8 mouse cellular contexts compared by ENCODE assay signal in the genomic region with DNA sequence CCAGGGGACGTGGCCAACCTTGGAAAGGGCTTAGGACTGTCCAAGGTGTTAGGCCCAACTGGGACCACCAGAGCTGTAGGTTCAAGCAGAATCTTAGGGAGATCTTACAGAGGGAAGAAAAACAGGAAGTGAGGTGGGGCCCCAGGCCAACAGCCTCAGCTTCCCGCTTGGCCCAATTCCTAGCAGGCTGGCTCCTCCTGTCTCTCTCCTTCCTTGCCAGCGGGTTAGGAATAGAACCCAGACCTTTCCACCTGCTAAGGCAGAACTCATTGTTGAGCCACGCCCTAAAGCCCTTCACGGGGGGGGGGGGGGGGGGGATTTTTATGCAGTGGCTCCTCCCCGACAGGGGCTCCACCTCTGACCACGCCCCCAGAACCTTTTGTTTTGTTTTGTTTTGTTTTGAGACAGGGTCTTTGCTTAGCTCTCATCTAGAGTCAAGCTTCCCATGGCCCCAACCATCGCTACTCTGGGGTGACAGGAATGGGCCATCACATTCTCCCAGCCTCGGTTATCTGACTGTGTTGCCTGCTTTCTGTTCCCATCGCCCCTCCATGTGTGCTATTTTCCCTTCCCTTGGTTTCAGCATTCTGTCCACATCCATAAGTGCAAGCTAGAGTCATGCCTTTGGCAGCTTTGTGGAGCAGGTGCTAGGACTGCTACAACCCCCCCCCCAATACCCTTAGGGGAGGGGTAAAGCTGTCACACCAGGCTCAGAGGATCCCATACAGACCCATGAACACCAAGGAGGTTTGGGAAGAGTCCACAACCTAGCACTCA. TPM values are rescaled to one million over a fixed set of nuclear protein-coding genes. Genes with fewer than 3 reads are reported as not detected.
DNase-seq lines count a peak whose midpoint lies in the region; ATAC-seq and TF ChIP-seq lines count a peak whose summit lies in the region.

No protein-coding gene starts in this region.

- DNase-seq in cerebellum, postnatal 10 days: peak; percentile 68 to 72
- DNase-seq in cerebellum, postnatal 4 days (ENCODE audit: low spot score in 2 of 2): no peak
- DNase-seq in forebrain, embryonic 14.5 days (ENCODE audit: low spot score): peak; percentile 57
- peak; percentile 74 to 83 for DNase-seq in kidney, postnatal 25 days
- no peak for DNase-seq in right cerebral cortex, adult 18-20 months
- DNase-seq in spleen, postnatal 36 days (ENCODE audit: low spot score in 2 of 2): no peak

- no peak overlapping the region for H3K4me2 ChIP-seq in forebrain, embryonic 14.5 days (ENCODE audit: low read length)
- H3K4me2 ChIP-seq in midbrain, embryonic 13.5 days (replicated peaks): no peak overlapping the region

- H3K36me3 ChIP-seq in ES-Bruce4 (ENCODE audit: control insufficient read depth, insufficient read depth, low read length, poor library complexity, severe bottlenecking): no peaks in the 10 kb centered on the region
- peaks cover 6% of the 10 kb centered on the region; the same call in 1 of the 2 replicates for H3K36me3 ChIP-seq in forebrain, embryonic 14.5 days (ENCODE audit: control insufficient read depth, insufficient read depth, low read length)
- peaks cover 12% of the 10 kb centered on the region for H3K36me3 ChIP-seq in midbrain, embryonic 13.5 days

- no peak overlapping the region for H3K4me3 ChIP-seq in ES-Bruce4 (ENCODE audit: low read depth, low read length)
- no peak overlapping the region for H3K4me3 ChIP-seq in forebrain, embryonic 14.5 days (ENCODE audit: low read depth, low read length)
- H3K4me3 ChIP-seq in midbrain, embryonic 13.5 days (replicated peaks): no peak overlapping the region

- no peak for ATAC-seq in forebrain, embryonic 14.5 days
- ATAC-seq in midbrain, embryonic 13.5 days: no peak

- no peak overlapping the region for H3K9ac ChIP-seq in ES-Bruce4 (ENCODE audit: low read depth, poor library complexity, severe bottlenecking)
- peak overlapping the region; percentile 2; the same call in 1 of the 2 replicates for H3K9ac ChIP-seq in forebrain, embryonic 14.5 days (ENCODE audit: low read length)
- H3K9ac ChIP-seq in midbrain, embryonic 13.5 days (replicated peaks): peak overlapping the region; percentile 82

- TF ChIP-seq CTCF in ES-Bruce4 (IDR thresholded peaks at IDR 0.05; ENCODE audit: low read depth, low read length): no peak

- H3K4me1 ChIP-seq in ES-Bruce4 (ENCODE audit: control insufficient read depth, insufficient read depth, low read length): peaks cover 5% of the 10 kb centered on the region
- H3K4me1 ChIP-seq in forebrain, embryonic 14.5 days (ENCODE audit: control insufficient read depth, insufficient read depth, low read length): peaks cover 42% of the 10 kb centered on the region
- H3K4me1 ChIP-seq in midbrain, embryonic 13.5 days (replicated peaks): peaks cover 48% of the 10 kb centered on the region

- no peak for TF ChIP-seq EP300 in ES-Bruce4 (IDR thresholded peaks at IDR 0.05; ENCODE audit: insufficient read depth, low read depth, low read length)

- TF ChIP-seq POLR2A in ES-Bruce4 (IDR thresholded peaks at IDR 0.05; ENCODE audit: insufficient read depth, low read length): no peak

- no peaks in the 10 kb centered on the region for H3K27me3 ChIP-seq in ES-Bruce4 (ENCODE audit: control insufficient read depth, insufficient read depth, low read length, poor library complexity, severe bottlenecking)
- H3K27me3 ChIP-seq in forebrain, embryonic 14.5 days (replicated peaks; ENCODE audit: control insufficient read depth, insufficient read depth, low read length): no peaks in the 10 kb centered on the region
- H3K27me3 ChIP-seq in midbrain, embryonic 13.5 days: no peaks in the 10 kb centered on the region

- 58% methylated on average over 8 of the region's 10 CpGs for WGBS in forebrain, embryonic 14.5 days
- 60% methylated on average over 9 of the region's 10 CpGs for WGBS in midbrain, embryonic 13.5 days

- H3K9me3 ChIP-seq in ES-Bruce4 (replicated peaks; ENCODE audit: control insufficient read depth, insufficient read depth, low read length, poor library complexity, severe bottlenecking): no peaks in the 10 kb centered on the region
- no peaks in the 10 kb centered on the region for H3K9me3 ChIP-seq in forebrain, embryonic 14.5 days (replicated peaks; ENCODE audit: control insufficient read depth, low read length)
- H3K9me3 ChIP-seq in midbrain, embryonic 13.5 days: no peaks in the 10 kb centered on the region

- H3K27ac ChIP-seq in ES-Bruce4 (ENCODE audit: insufficient read depth, low read length): peak overlapping the region; percentile 38
- peak overlapping the region; percentile 98 for H3K27ac ChIP-seq in forebrain, embryonic 14.5 days (ENCODE audit: low read depth, low read length)
- H3K27ac ChIP-seq in midbrain, embryonic 13.5 days: peak overlapping the region; percentile 98

RNA-seq across cellular contexts. Expression of a gene that starts 0.9 kb away (rescaled TPM):
- 54.6 and 57.4 TPM in 2 replicates for polyA plus RNA-seq in ES-Bruce4 (2011; ENCODE audit: insufficient read depth, insufficient read length, low read depth, missing spikeins)
- polyA plus RNA-seq in forebrain, embryonic 14.5 days (2014; fragmentation: Nextera tagmentation; extraction: Ambion mirVana): 43.1 and 49.1 TPM in 2 replicates
- 49.6 and 60.1 TPM in 2 replicates for polyA plus RNA-seq in midbrain, embryonic 13.5 days (2015; fragmentation: Nextera tagmentation; extraction: Ambion mirVana)

RNA-seq across cellular contexts. Expression of a gene that starts 21.9 kb away (rescaled TPM):
- polyA plus RNA-seq in ES-Bruce4 (2011; ENCODE audit: insufficient read depth, insufficient read length, low read depth, missing spikeins): 45.6 and 47.1 TPM in 2 replicates
- polyA plus RNA-seq in forebrain, embryonic 14.5 days (2014; fragmentation: Nextera tagmentation; extraction: Ambion mirVana): 42.6 and 52.2 TPM in 2 replicates
- 60.9 and 80.6 TPM in 2 replicates for polyA plus RNA-seq in midbrain, embryonic 13.5 days (2015; fragmentation: Nextera tagmentation; extraction: Ambion mirVana)

RNA-seq across cellular contexts. Expression of a gene that starts 23.0 kb away (rescaled TPM):
- 17.5 and 19.8 TPM in 2 replicates for polyA plus RNA-seq in ES-Bruce4 (2011; ENCODE audit: insufficient read depth, insufficient read length, low read depth, missing spikeins)
- 35.7 and 37.2 TPM in 2 replicates for polyA plus RNA-seq in forebrain, embryonic 14.5 days (2014; fragmentation: Nextera tagmentation; extraction: Ambion mirVana)
- polyA plus RNA-seq in midbrain, embryonic 13.5 days (2015; fragmentation: Nextera tagmentation; extraction: Ambion mirVana): 58.3 and 58.5 TPM in 2 replicates

RNA-seq across cellular contexts. Expression of a gene that starts 23.2 kb away (rescaled TPM):
- polyA plus RNA-seq in ES-Bruce4 (2011; ENCODE audit: insufficient read depth, insufficient read length, low read depth, missing spikeins): 7.2 and 9.6 TPM in 2 replicates
- polyA plus RNA-seq in forebrain, embryonic 14.5 days (2014; fragmentation: Nextera tagmentation; extraction: Ambion mirVana): 16.0 and 21.5 TPM in 2 replicates
- polyA plus RNA-seq in midbrain, embryonic 13.5 days (2015; fragmentation: Nextera tagmentation; extraction: Ambion mirVana): 37.8 and 39.2 TPM in 2 replicates

RNA-seq across cellular contexts. Expression of a gene that starts 56.2 kb away (rescaled TPM):
- 82.7 and 84.6 TPM in 2 replicates for polyA plus RNA-seq in ES-Bruce4 (2011; ENCODE audit: insufficient read depth, insufficient read length, low read depth, missing spikeins)
- 35.9 and 49.2 TPM in 2 replicates for polyA plus RNA-seq in forebrain, embryonic 14.5 days (2014; fragmentation: Nextera tagmentation; extraction: Ambion mirVana)
- polyA plus RNA-seq in midbrain, embryonic 13.5 days (2015; fragmentation: Nextera tagmentation; extraction: Ambion mirVana): 73.8 and 115 TPM in 2 replicates

Comparison
In these comparisons a context has a peak if more than half of its experiments do, and no peak if none do; other contexts are left out.
1. DNase-seq: peak in cerebellum, postnatal 10 days (2 of 2), forebrain, embryonic 14.5 days (single experiment) and kidney, postnatal 25 days (2 of 2); none in cerebellum, postnatal 4 days (0 of 2), right cerebral cortex, adult 18-20 months (single experiment) and spleen, postnatal 36 days (0 of 2).
2. H3K27ac ChIP-seq: peak in every context shown above with its lines; median percentile 98 in forebrain, embryonic 14.5 days; 98 in midbrain, embryonic 13.5 days; 38 in ES-Bruce4.